Mouse (Mus musculus): ENCODE measurements around the gene Hdgfl2. TPM values are rescaled to one million over a fixed set of nuclear protein-coding genes. Genes with fewer than 3 reads are reported as not detected.

Gene Hdgfl2
- polyA plus RNA-seq, 2 experiments: 84.9 to 118 TPM

- DNase-seq (ENCODE audit: low spot score): no peak
- WGBS: 51% methylated on average over 7 of the region's 7 CpGs
- no peak overlapping the region for H3K27ac ChIP-seq (replicated peaks; ENCODE audit: low read depth, low read length)
These were observed 52.4 kb downstream of the Hdgfl2 start for GRCm38 (mm10) chr17:56131814-56132213.

GRCm38 (mm10) chr17:56132661-56133060 is 53.2 kb downstream of the Hdgfl2 start:
- Histone ChIP-seq H3K4me3 (replicated peaks; ENCODE audit: low read length) (no peak overlapping the region), H3K9me3 (ENCODE audit: control insufficient read depth, low read length) (no peaks in the 10 kb centered on the region), H3K4me2 (replicated peaks; ENCODE audit: low read depth, low read length, severe bottlenecking) (no peak overlapping the region), H3K27me3 (ENCODE audit: control insufficient read depth, insufficient read depth, low read length) (0 out of 2 replicates have a peak, but pooled peaks cover 4% of the 10 kb centered on the region), H3K36me3 (ENCODE audit: control insufficient read depth, insufficient read depth, low read length) (no peaks in the 10 kb centered on the region), H3K27ac (replicated peaks; ENCODE audit: low read depth, low read length) (no peak overlapping the region), H3K9ac (ENCODE audit: low read depth, low read length, severe bottlenecking) (no peak overlapping the region), H3K4me1 (ENCODE audit: control insufficient read depth, insufficient read depth, low read length) (peaks cover 8% of the 10 kb centered on the region; the same call in 1 of the 2 replicates)
- peak; percentile 68 for DNase-seq (ENCODE audit: low spot score)
- whole genome bisulfite sequencing: 5% methylated on average over 14 of the region's 14 CpGs
- TF ChIP-seq POLR2A (IDR thresholded peaks at IDR 0.05; ENCODE audit: borderline replicate concordance, extremely low read depth, insufficient read depth, insufficient read length): no peak
- ATAC-seq (ENCODE audit: low FRiP score, low read depth): no peak

More at GRCm38 (mm10) chr17:56131814-56132213, 52.4 kb downstream of the Hdgfl2 start:
- Histone ChIP-seq H3K9me3 (ENCODE audit: control insufficient read depth, low read length) (no peaks in the 10 kb centered on the region), H3K36me3 (ENCODE audit: control insufficient read depth, insufficient read depth, low read length) (no peaks in the 10 kb centered on the region), H3K4me2 (replicated peaks; ENCODE audit: low read depth, low read length, severe bottlenecking) (no peak overlapping the region), H3K27me3 (ENCODE audit: control insufficient read depth, insufficient read depth, low read length) (0 out of 2 replicates have a peak, but pooled peaks cover under 1% of the 10 kb centered on the region), H3K4me3 (replicated peaks; ENCODE audit: low read length) (no peak overlapping the region), H3K9ac (ENCODE audit: low read depth, low read length, severe bottlenecking) (no peak overlapping the region), H3K4me1 (ENCODE audit: control insufficient read depth, insufficient read depth, low read length) (peaks cover 8% of the 10 kb centered on the region; the same call in 1 of the 2 replicates)
- ATAC-seq (ENCODE audit: low FRiP score, low read depth): no peak
- no peak for TF ChIP-seq POLR2A (IDR thresholded peaks at IDR 0.05; ENCODE audit: borderline replicate concordance, extremely low read depth, insufficient read depth, insufficient read length)

- Histone ChIP-seq H3K4me3 (replicated peaks; ENCODE audit: low read length) (peak overlapping the region; percentile 29), H3K36me3 (ENCODE audit: control insufficient read depth, insufficient read depth, low read length) (no peaks in the 10 kb centered on the region), H3K4me1 (ENCODE audit: control insufficient read depth, insufficient read depth, low read length) (peaks cover 8% of the 10 kb centered on the region; the same call in 1 of the 2 replicates), H3K4me2 (replicated peaks; ENCODE audit: low read depth, low read length, severe bottlenecking) (peak overlapping the region; percentile 57), H3K27me3 (ENCODE audit: control insufficient read depth, insufficient read depth, low read length) (peaks cover 9% of the 10 kb centered on the region; the same call in 1 of the 2 replicates), H3K9ac (ENCODE audit: low read depth, low read length, severe bottlenecking) (0 out of 2 replicates have a peak overlapping the region, but pooled peaks have one; percentile 41), H3K27ac (replicated peaks; ENCODE audit: low read depth, low read length) (no peak overlapping the region), H3K9me3 (ENCODE audit: control insufficient read depth, low read length) (no peaks in the 10 kb centered on the region)
- ATAC-seq (ENCODE audit: low FRiP score, low read depth): no peak
- DNase-seq (ENCODE audit: low spot score): no peak
- WGBS: 19% methylated on average over 18 of the region's 21 CpGs
- no peak for TF ChIP-seq POLR2A (IDR thresholded peaks at IDR 0.05; ENCODE audit: borderline replicate concordance, extremely low read depth, insufficient read depth, insufficient read length)
These were observed 54.3 kb downstream of the Hdgfl2 start for GRCm38 (mm10) chr17:56133457-56134363.

- peak overlapping the region; percentile 57 for H3K4me2 ChIP-seq (replicated peaks; ENCODE audit: low read depth, low read length, severe bottlenecking)
- TF ChIP-seq POLR2A (IDR thresholded peaks at IDR 0.05; ENCODE audit: borderline replicate concordance, extremely low read depth, insufficient read depth, insufficient read length): no peak
- H3K27ac ChIP-seq (replicated peaks; ENCODE audit: low read depth, low read length): no peak overlapping the region
- 2% methylated on average over 27 of the region's 27 CpGs for WGBS
- ATAC-seq (ENCODE audit: low FRiP score, low read depth) (no peak), DNase-seq (ENCODE audit: low spot score) (no peak)
- H3K4me3 ChIP-seq (replicated peaks; ENCODE audit: low read length): peak overlapping the region; percentile 29
- H3K36me3 ChIP-seq (ENCODE audit: control insufficient read depth, insufficient read depth, low read length): no peaks in the 10 kb centered on the region
- peak overlapping the region; percentile 41; the same call in 1 of the 2 replicates for H3K9ac ChIP-seq (ENCODE audit: low read depth, low read length, severe bottlenecking)
- H3K4me1 ChIP-seq (ENCODE audit: control insufficient read depth, insufficient read depth, low read length): peaks cover 9% of the 10 kb centered on the region; the same call in 1 of the 2 replicates
- H3K9me3 ChIP-seq (ENCODE audit: control insufficient read depth, low read length): no peaks in the 10 kb centered on the region
- peaks cover 17% of the 10 kb centered on the region for H3K27me3 ChIP-seq (ENCODE audit: control insufficient read depth, insufficient read depth, low read length)
These were observed 55.1 kb downstream of the Hdgfl2 start for GRCm38 (mm10) chr17:56134463-56134971.

GRCm38 (mm10) chr17:56136558-56136957 is 57.1 kb downstream of the Hdgfl2 start:
- 97% methylated on average over 7 of the region's 7 CpGs for WGBS
- Histone ChIP-seq H3K27me3 (ENCODE audit: control insufficient read depth, insufficient read depth, low read length) (peaks cover 36% of the 10 kb centered on the region), H3K4me3 (replicated peaks; ENCODE audit: low read length) (no peak overlapping the region), H3K4me2 (replicated peaks; ENCODE audit: low read depth, low read length, severe bottlenecking) (no peak overlapping the region), H3K9ac (ENCODE audit: low read depth, low read length, severe bottlenecking) (no peak overlapping the region), H3K4me1 (ENCODE audit: control insufficient read depth, insufficient read depth, low read length) (peaks cover 12% of the 10 kb centered on the region; the same call in 1 of the 2 replicates), H3K27ac (replicated peaks; ENCODE audit: low read depth, low read length) (no peak overlapping the region), H3K9me3 (ENCODE audit: control insufficient read depth, low read length) (no peaks in the 10 kb centered on the region), H3K36me3 (ENCODE audit: control insufficient read depth, insufficient read depth, low read length) (no peaks in the 10 kb centered on the region)
- TF ChIP-seq POLR2A (IDR thresholded peaks at IDR 0.05; ENCODE audit: borderline replicate concordance, extremely low read depth, insufficient read depth, insufficient read length): no peak
- ATAC-seq (ENCODE audit: low FRiP score, low read depth): no peak
- no peak for DNase-seq (ENCODE audit: low spot score)

Data from limb, embryonic 14.5 days (tissue).